Mouse (Mus musculus) heart, embryonic 14.5 days (tissue): ENCODE results near the gene Cbx5. TPM values are rescaled to one million over a fixed set of nuclear protein-coding genes. Genes with fewer than 3 reads are reported as not detected.
"Not testable (repeated sequence)": the region's sequence is repeated elsewhere in the genome, so short reads cannot be mapped to it uniquely, and the experiment has no call there.

Experiments used
- ATAC-seq: fragments of 200-750 bp; cut with Nextera tagmentation; 2 replicates; pipeline ENCODE4 v1.8.0; 2017; ENCODE audit warnings: low read depth, moderate TSS enrichment; ENCODE audit not compliant: insufficient number of reproducible peaks, insufficient read depth, low FRiP score
- H3K27ac ChIP-seq, 2 experiments: fragments of 200-500 bp in 1 of 2; fragments of 300-500 bp in 1 of 2; sonication (generic) in 1 of 2; replicated peaks in 1 of 2; 2 replicates each; pipeline ENCODE4 v1.5.1; 2012 to 2014; ENCODE audit warnings: low read depth in 2 of 2, low read length in 2 of 2, control low read depth in 1 of 2, mild to moderate bottlenecking in 1 of 2, mixed read lengths in 1 of 2; ENCODE audit not compliant: control insufficient read depth in 1 of 2, insufficient read depth in 1 of 2
- H3K27me3 ChIP-seq: fragments of 300-500 bp; sonication (generic); 2 replicates; pipeline ENCODE4 v1.6.1; 2014; ENCODE audit warnings: mild to moderate bottlenecking, low read length, control low read depth; ENCODE audit not compliant: control insufficient read depth, insufficient read depth
- H3K36me3 ChIP-seq: fragments of 300-500 bp; sonication (generic); 2 replicates; pipeline ENCODE4 v1.6.1; 2014; ENCODE audit warnings: mild to moderate bottlenecking, control low read depth, low read length, mixed read lengths; ENCODE audit not compliant: control insufficient read depth, insufficient read depth
- H3K4me1 ChIP-seq, 2 experiments: fragments of 200-500 bp in 1 of 2; fragments of 300-500 bp in 1 of 2; sonication (generic) in 1 of 2; 2 replicates each; pipeline ENCODE4 v1.6.1; 2012 to 2014; ENCODE audit warnings: low read length in 2 of 2, control low read depth in 1 of 2, mixed read lengths in 1 of 2; ENCODE audit not compliant: control insufficient read depth in 2 of 2, insufficient read depth in 2 of 2
- H3K4me2 ChIP-seq: fragments of 300-500 bp; sonication (generic); 2 replicates; pipeline ENCODE4 v1.6.1; 2014; ENCODE audit warnings: mild to moderate bottlenecking, low read length
- H3K4me3 ChIP-seq, 2 experiments: fragments of 200-500 bp in 1 of 2; fragments of 300-500 bp in 1 of 2; sonication (generic) in 1 of 2; 2 replicates each; pipeline ENCODE4 v1.5.1; 2012 to 2014; ENCODE audit warnings: low read length in 2 of 2, mild to moderate bottlenecking in 2 of 2, control low read depth in 1 of 2, low read depth in 1 of 2, moderate library complexity in 1 of 2; ENCODE audit not compliant: control insufficient read depth in 1 of 2, insufficient read depth in 1 of 2
- H3K9ac ChIP-seq: fragments of 300-500 bp; sonication (generic); 2 replicates; pipeline ENCODE4 v1.6.1; 2014; ENCODE audit warnings: mild to moderate bottlenecking, low read length
- H3K9me3 ChIP-seq: fragments of 300-500 bp; sonication (generic); 2 replicates; pipeline ENCODE4 v1.6.1; 2016; ENCODE audit warnings: low read length, control low read depth; ENCODE audit not compliant: control insufficient read depth
- WGBS: fragments of 180-500 bp; shearing (Covaris S2); extraction: QIAGEN DNeasy Blood & Tissue Kit; methylation state at CpG from one replicate; pipeline ENCODE4 v1.1.7; 2014; 5-methylcytosine and 5-hydroxymethylcytosine counted together
- polyA plus RNA-seq: library from polyadenylated mRNA; unstranded; fragments of >200 nt; fragmentation: Nextera tagmentation; extraction: Ambion mirVana; gene quantifications from 2 replicates; pipeline ENCODE4 v1.2.1, GENCODE M21; 2014

The Cbx5 gene
- polyA plus RNA-seq, 1 experiment from 2014 or later, result 105 TPM

- Histone ChIP-seq H3K9me3 (no peaks in the 10 kb centered on the region), H3K27me3 (no peaks in the 10 kb centered on the region), H3K9ac (no peak overlapping the region), H3K36me3 (peaks cover 17% of the 10 kb centered on the region; the same call in 1 of the 2 replicates), H3K27ac (no peak overlapping the region), H3K4me1 (peaks cover 0 to 15% of the 10 kb centered on the region in 2 experiments; a peak in 3 of 4 replicates), H3K4me2 (no peak overlapping the region), H3K4me3 (no peak overlapping the region)
- no peak for ATAC-seq
- WGBS, result 76% methylated on average over 7 of the region's 7 CpGs
These were observed 38.3 kb upstream of the Cbx5 start for GRCm38 (mm10) chr15:103277949-103278348.

DNA sequence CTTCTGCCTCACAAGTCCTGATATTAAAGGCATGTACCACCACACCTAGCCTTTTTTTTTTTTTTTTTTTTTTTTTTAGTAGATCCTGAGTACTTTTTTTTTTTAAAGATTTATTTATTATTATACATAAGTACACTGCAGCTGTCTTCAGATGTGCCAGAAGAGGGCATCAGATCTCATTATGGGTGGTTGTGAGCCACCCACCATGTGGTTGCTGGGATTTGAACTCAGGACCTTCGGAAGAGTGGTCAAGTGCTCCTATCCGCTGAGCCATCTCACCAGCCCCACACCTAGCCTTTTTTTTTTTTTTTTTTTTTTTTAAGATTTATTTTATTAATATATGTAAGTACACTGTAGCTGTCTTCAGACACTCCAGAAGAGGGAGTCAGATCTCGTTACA lies 36.3 kb upstream of the Cbx5 start:
- H3K9me3 ChIP-seq, H3K9ac ChIP-seq, H3K4me2 ChIP-seq, ATAC-seq, H3K27ac ChIP-seq, H3K4me3 ChIP-seq, H3K27me3 ChIP-seq: not testable (repeated sequence)
- Histone ChIP-seq H3K4me1 (peaks cover 0 to 15% of the 10 kb centered on the region in 2 experiments; a peak in 3 of 4 replicates), H3K36me3 (peaks cover 17% of the 10 kb centered on the region; the same call in 1 of the 2 replicates)
- 87% methylated on average over 3 of the region's 3 CpGs for WGBS

GRCm38 (mm10) chr15:103272419-103273279 lies 33.0 kb upstream of the Cbx5 start, which contains the start of gene Copz1:
Gene Copz1 (plus strand): TSS chr15:103272714.
- WGBS, result under 1% methylated on average over 38 of the region's 38 CpGs

GRCm38 (mm10) chr15:103268903-103269302 lies 29.3 kb upstream of the Cbx5 start:
- no peak overlapping the region for H3K4me3 ChIP-seq
- H3K27me3 ChIP-seq, result no peaks in the 10 kb centered on the region
- no peaks in the 10 kb centered on the region for H3K36me3 ChIP-seq
- no peak overlapping the region for H3K27ac ChIP-seq
- ATAC-seq, result no peak
- 78% methylated on average over 4 of the region's 4 CpGs for WGBS
- no peaks in the 10 kb centered on the region for H3K9me3 ChIP-seq
- no peak overlapping the region for H3K9ac ChIP-seq
- no peak overlapping the region for H3K4me2 ChIP-seq
- H3K4me1 ChIP-seq, result peaks cover 0 to 7% of the 10 kb centered on the region in 2 experiments; a peak in 3 of 4 replicates

More at GRCm38 (mm10) chr15:103272419-103273279, 33.0 kb upstream of the Cbx5 start, which contains the start of gene Copz1:
- Histone ChIP-seq H3K4me2 (peak within 1 kb of the TSS; percentile 77), H3K36me3 (0 out of 2 replicates have a peak, but pooled peaks cover 6% of the 10 kb centered on the region), H3K27me3 (no peaks in the 10 kb centered on the region), H3K27ac (peak within 1 kb of the TSS; percentile 3 to 68; a peak in 3 of 4 replicates), H3K9me3 (no peaks in the 10 kb centered on the region), H3K4me3 (peak within 1 kb of the TSS; percentile 79 to 87), H3K9ac (peak within 1 kb of the TSS; percentile 86), H3K4me1 (peaks cover 0 to 15% of the 10 kb centered on the region in 2 experiments; a peak in 3 of 4 replicates)
- peak; percentile 97 for ATAC-seq

DNA sequence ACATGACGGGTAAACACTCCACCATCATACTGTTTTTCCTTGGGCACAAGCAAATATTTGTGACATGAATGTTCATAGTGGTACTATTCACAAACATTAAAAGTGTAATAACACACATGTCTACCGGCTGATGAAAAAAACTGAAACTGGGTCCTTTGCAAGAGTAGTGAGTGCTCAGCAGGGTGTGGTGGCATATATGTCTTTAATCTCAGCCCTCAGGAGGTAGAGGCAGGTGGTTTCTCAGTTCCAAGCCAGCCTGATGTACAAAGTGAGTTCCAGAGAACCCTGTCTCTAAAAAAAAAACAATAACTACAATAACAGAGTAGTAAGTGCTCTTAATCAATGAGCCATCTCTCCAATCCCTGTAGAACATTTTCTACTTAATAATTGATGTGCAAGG lies 25.2 kb upstream of the Cbx5 start:
- Histone ChIP-seq H3K4me2 (no peak overlapping the region), H3K27ac (no peak overlapping the region), H3K9ac (no peak overlapping the region), H3K9me3 (no peaks in the 10 kb centered on the region), H3K4me1 (peaks cover 3 to 4% of the 10 kb centered on the region in 2 experiments; a peak in 3 of 4 replicates), H3K36me3 (no peaks in the 10 kb centered on the region), H3K4me3 (no peak overlapping the region), H3K27me3 (no peaks in the 10 kb centered on the region)
- no peak for ATAC-seq
- WGBS, result 81% methylated on average over 2 of the region's 2 CpGs

DNA sequence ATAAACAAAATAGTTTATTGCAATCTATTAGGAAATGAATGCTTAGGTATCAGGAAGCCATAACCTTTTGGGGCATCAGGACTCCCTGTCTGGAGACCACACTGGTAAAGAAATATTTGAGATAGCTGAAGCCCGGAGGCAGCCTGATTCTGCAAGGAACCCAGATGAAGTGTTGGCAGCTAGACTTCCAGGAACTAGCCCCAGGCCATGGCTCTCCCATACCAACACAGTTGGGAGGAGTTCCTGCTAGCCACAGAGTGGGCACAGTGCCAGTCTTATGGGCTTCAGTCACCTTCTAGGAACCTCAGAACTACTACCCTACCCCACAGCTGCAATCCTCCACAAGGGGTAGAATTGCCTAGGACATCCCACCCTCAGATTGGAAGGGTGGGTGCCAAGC lies 20.4 kb upstream of the Cbx5 start:
- WGBS, result 3% methylated on average over 1 of the region's 1 CpGs

GRCm38 (mm10) chr15:103259162-103259561 lies 19.5 kb upstream of the Cbx5 start:
- 84% methylated on average over 5 of the region's 5 CpGs for WGBS
- no peak overlapping the region for H3K4me2 ChIP-seq
- no peaks in the 10 kb centered on the region for H3K36me3 ChIP-seq

More for the DNA sequence above, 20.4 kb upstream of the Cbx5 start:
- H3K36me3 ChIP-seq, result no peaks in the 10 kb centered on the region
- no peaks in the 10 kb centered on the region for H3K9me3 ChIP-seq
- no peaks in the 10 kb centered on the region for H3K27me3 ChIP-seq
- H3K9ac ChIP-seq, result no peak overlapping the region; the same call in 1 of the 2 replicates
- peaks cover 17 to 21% of the 10 kb centered on the region in 2 experiments for H3K4me1 ChIP-seq
- no peak for ATAC-seq
- no peak overlapping the region for H3K4me2 ChIP-seq
- no peak overlapping the region for H3K27ac ChIP-seq
- H3K4me3 ChIP-seq, result no peak overlapping the region

More at GRCm38 (mm10) chr15:103259162-103259561, 19.5 kb upstream of the Cbx5 start:
- Histone ChIP-seq H3K27ac (no peak overlapping the region), H3K4me3 (no peak overlapping the region), H3K9ac (no peak overlapping the region), H3K4me1 (peaks cover 17 to 24% of the 10 kb centered on the region in 2 experiments), H3K9me3 (no peaks in the 10 kb centered on the region), H3K27me3 (no peaks in the 10 kb centered on the region)
- ATAC-seq, result no peak
